ENCODE assay signal across 15 mouse cellular contexts in the genomic region with DNA sequence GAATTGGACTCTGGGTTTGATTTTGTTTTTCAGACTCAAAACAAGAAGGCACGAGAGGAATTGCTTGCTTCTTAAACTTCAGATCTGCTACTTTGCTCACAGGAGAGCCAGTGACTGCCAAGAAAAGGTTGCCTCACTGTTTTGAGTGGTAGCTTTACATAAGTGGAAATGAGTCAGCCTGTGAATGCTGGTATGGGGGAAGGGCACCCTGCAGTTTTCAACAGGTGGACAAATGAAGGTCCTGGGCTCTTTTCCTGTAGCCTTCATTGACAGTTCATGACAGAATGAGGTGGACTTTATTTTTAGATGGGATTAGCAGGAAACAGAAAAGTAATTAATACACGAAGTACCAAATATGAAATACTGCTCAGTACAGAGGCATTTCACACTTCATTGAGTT. TPM values are rescaled to one million over a fixed set of nuclear protein-coding genes. Genes with fewer than 3 reads are reported as not detected.
A peak's percentile ranks its signal among the peaks of the same experiment; 100 is the strongest.
DNase-seq lines count a peak whose midpoint lies in the region; TF ChIP-seq lines count a peak whose summit lies in the region.
"Had no signal": no experiment of that assay in that cellular context is flagged by ENCODE, and none has a peak within 500 bp of the region (broad histone marks: within the 10 kb centered on the region; RNA-seq: fewer than 3 reads in every experiment).

No protein-coding gene starts in this region.

- H3K27me3 ChIP-seq in heart, embryonic 10.5 days (ENCODE audit: insufficient read depth, poor library complexity, severe bottlenecking): no peaks in the 10 kb centered on the region
- H3K27me3 ChIP-seq in myocyte (ENCODE audit: control insufficient read depth, insufficient read depth, insufficient read length): no peaks in the 10 kb centered on the region
- H3K27me3 ChIP-seq: neural tube, embryonic 12.5 days had no signal

- peak overlapping the region; percentile 1 for H3K4me2 ChIP-seq in myocyte (ENCODE audit: low read depth)
- H3K4me2 ChIP-seq: neural tube, embryonic 12.5 days had no signal

- H3ac ChIP-seq in myocyte (ENCODE audit: control insufficient read depth, insufficient read length): no peak overlapping the region

- peaks cover 5% of the 10 kb centered on the region; the same call in 1 of the 2 replicates for H3K4me1 ChIP-seq in heart, embryonic 10.5 days
- H3K4me1 ChIP-seq: neural tube, embryonic 12.5 days had no signal

- TF ChIP-seq POLR2A in myocyte (IDR thresholded peaks at IDR 0.05; ENCODE audit: insufficient read length, low read depth): no peak

- H3K4me3 ChIP-seq in heart, embryonic 10.5 days: no peak overlapping the region
- H3K4me3 ChIP-seq in myocyte: no peak overlapping the region
- H3K4me3 ChIP-seq: neural tube, embryonic 12.5 days had no signal

- H3K79me2 ChIP-seq in myocyte (ENCODE audit: control insufficient read depth, insufficient read depth): no peaks in the 10 kb centered on the region

- no peaks in the 10 kb centered on the region for H3K36me3 ChIP-seq in heart, embryonic 10.5 days
- H3K36me3 ChIP-seq in myocyte (ENCODE audit: control insufficient read depth, insufficient read depth): no peaks in the 10 kb centered on the region
- H3K36me3 ChIP-seq: neural tube, embryonic 12.5 days had no signal

- peak; percentile 8 for DNase-seq in adrenal gland, postnatal 14 days
- DNase-seq in adrenal gland, adult (ENCODE audit: inconsistent age in 2 of 2, low spot score in 1 of 2): no peak
- peak; percentile 14 for DNase-seq in heart, postnatal 4 days
- no peak for DNase-seq in heart, embryonic 10.5 days (ENCODE audit: low spot score)
- DNase-seq in fibroblast of lung, adult 2 months (ENCODE audit: low read depth): peak; percentile 24
- DNase-seq in layer of hippocampus, adult 8-10 months (ENCODE audit: low spot score in 2 of 2): no peak
- DNase-seq in c-Kit-positive CD71-positive TER-119-positive erythroid progenitor cells, embryonic 14.5 days (ENCODE audit: low spot score): no peak
- DNase-seq: cerebellum, postnatal 36 days had no signal

- WGBS in heart, embryonic 10.5 days: 54% methylated on average over 2 of the region's 2 CpGs

- H3K9me3 ChIP-seq in heart, embryonic 10.5 days: no peaks in the 10 kb centered on the region
- H3K9me3 ChIP-seq: neural tube, embryonic 12.5 days had no signal

- H3K27ac ChIP-seq in heart, embryonic 10.5 days: no peak overlapping the region
- H3K27ac ChIP-seq: neural tube, embryonic 12.5 days had no signal

TF ChIP-seq in myocyte, 11 proteins besides CTCF, POLR2A, EP300 and RAD21:
- peak; percentile 59 for TF ChIP-seq CEBPB (IDR thresholded peaks at IDR 0.05; ENCODE audit: insufficient read depth, poor library complexity, severe bottlenecking)
- TF ChIP-seq TCF12 (IDR thresholded peaks at IDR 0.05; ENCODE audit: insufficient read depth, poor library complexity, severe bottlenecking): no peak
- peak in 1 of 3 experiments; percentile 53 for TF ChIP-seq MYOD1 (IDR thresholded peaks at IDR 0.05; ENCODE audit: control insufficient read depth in 1 of 3, insufficient read length in 2 of 3, low read depth in 2 of 3)

RNA-seq across cellular contexts. Expression of a gene that starts 29.6 kb away (rescaled TPM):
- total RNA-seq in adrenal gland, postnatal 14 days (2021): not detected in 2 replicates
- not detected for total RNA-seq in heart, postnatal 4 days (2021)
- polyA plus RNA-seq in heart, embryonic 10.5 days (2016; fragmentation: Nextera tagmentation; extraction: Ambion mirVana): not detected in 2 replicates
- polyA plus RNA-seq in myocyte (2012; fragmentation: generic; extraction: Trizol): 0.02 TPM
- total RNA-seq in layer of hippocampus, adult 8-10 months (2022): not detected
- total RNA-seq: gastrocnemius, adult 8-10 months; layer of hippocampus, postnatal 10 days; liver, adult 2 months; megakaryocyte-erythroid progenitor cell, adult 5-6 weeks had no signal
- polyA plus RNA-seq: hindbrain, embryonic 11.5 days; liver, adult 2 months; neural tube, embryonic 12.5 days had no signal

Comparison
In these comparisons a context has a peak if more than half of its experiments do, and no peak if none do; other contexts are left out.
1. DNase-seq: peak in adrenal gland, postnatal 14 days (single experiment), heart, postnatal 4 days (single experiment) and fibroblast of lung, adult 2 months (single experiment); none in adrenal gland, adult (0 of 2), heart, embryonic 10.5 days (single experiment), layer of hippocampus, adult 8-10 months (0 of 2) and c-Kit-positive CD71-positive TER-119-positive erythroid progenitor cells, embryonic 14.5 days (single experiment).